Mouse (Mus musculus) MEL (cell line): ENCODE data around the gene Irak2. TPM values are rescaled to one million over a fixed set of nuclear protein-coding genes. Genes with fewer than 3 reads are reported as not detected.

Experiments used
- DNase-seq: peaks from one replicate; pipeline ENCODE4 v3.0.0; 2011; ENCODE audit warnings: low read depth, low spot score
- H3K27ac ChIP-seq: 2 replicates; pipeline ENCODE4 v1.5.1; 2012; ENCODE audit warnings: low read depth, mild to moderate bottlenecking, control low read depth, low read length, moderate library complexity; ENCODE audit not compliant: control insufficient read depth
- H3K27me3 ChIP-seq, 2 experiments: fragments of 150-350 bp in 1 of 2; sonication (generic) in 1 of 2; 2 replicates each; pipeline ENCODE4 v1.6.1; 2012; ENCODE audit warnings: low read length in 2 of 2, mild to moderate bottlenecking in 2 of 2, improper control_type of control experiment in 1 of 2, moderate library complexity in 1 of 2; ENCODE audit not compliant: insufficient read depth in 2 of 2, control insufficient read depth in 1 of 2
- H3K36me3 ChIP-seq, 2 experiments: 2 replicates each; pipeline ENCODE4 v1.6.1; 2012 to 2014; ENCODE audit warnings: low read length in 2 of 2, improper control_type of control experiment in 1 of 2, inconsistent platforms in 1 of 2, mild to moderate bottlenecking in 1 of 2; ENCODE audit not compliant: insufficient read depth in 2 of 2, control insufficient read depth in 1 of 2
- H3K4me1 ChIP-seq, 2 experiments: fragments of 150-350 bp in 1 of 2; sonication (generic) in 1 of 2; 2 replicates each; pipeline ENCODE4 v1.6.1; 2012; ENCODE audit warnings: low read length in 2 of 2, improper control_type of control experiment in 1 of 2, mild to moderate bottlenecking in 1 of 2; ENCODE audit not compliant: insufficient read depth in 2 of 2, control insufficient read depth in 1 of 2
- H3K4me3 ChIP-seq, 2 experiments: fragments of 150-350 bp in 1 of 2; sonication (generic) in 1 of 2; 2 replicates each; pipeline ENCODE4 v1.5.1; 2012; ENCODE audit warnings: low read depth in 2 of 2, low read length in 2 of 2, mild to moderate bottlenecking in 2 of 2, moderate library complexity in 2 of 2, control low read depth in 1 of 2, improper control_type of control experiment in 1 of 2; ENCODE audit not compliant: control insufficient read depth in 1 of 2, insufficient read depth in 1 of 2
- H3K79me2 ChIP-seq: 2 replicates; pipeline ENCODE4 v1.6.1; 2012; ENCODE audit warnings: mild to moderate bottlenecking, low read length, moderate library complexity; ENCODE audit not compliant: control insufficient read depth, poor library complexity, insufficient read depth
- H3K9ac ChIP-seq: 2 replicates; pipeline ENCODE4 v1.6.1; 2012; ENCODE audit warnings: low read depth, mild to moderate bottlenecking, control low read depth, low read length, moderate library complexity; ENCODE audit not compliant: control insufficient read depth, poor library complexity, severe bottlenecking
- H3K9me3 ChIP-seq: fragments of 150-350 bp; sonication (generic); replicated peaks from 2 replicates; pipeline ENCODE4 v1.6.1; 2012; ENCODE audit warnings: mild to moderate bottlenecking, low read length, improper control_type of control experiment, moderate library complexity; ENCODE audit not compliant: insufficient read depth
- BHLHE40 ChIP-seq: IDR thresholded peaks from 2 replicates; pipeline ENCODE4 v1.6.1; 2012; ENCODE audit warnings: low read depth, mild to moderate bottlenecking, inconsistent platforms, low read length, improper control_type of control experiment, borderline replicate concordance
- CHD1 ChIP-seq: IDR thresholded peaks from 2 replicates; pipeline ENCODE4 v1.6.1; 2012; ENCODE audit warnings: low read depth, mild to moderate bottlenecking, inconsistent platforms, low read length, improper control_type of control experiment
- EP300 ChIP-seq, 2 experiments: IDR thresholded peaks; 2 replicates each; pipeline ENCODE4 v1.6.1; 2011; ENCODE audit warnings: improper control_type of control experiment in 2 of 2, low read length in 2 of 2, low read depth in 1 of 2, mild to moderate bottlenecking in 1 of 2
- ETS1 ChIP-seq: IDR thresholded peaks from 2 replicates; pipeline ENCODE4 v1.6.1; 2012; ENCODE audit warnings: low read depth, mild to moderate bottlenecking, inconsistent platforms, low read length, improper control_type of control experiment, moderate library complexity
- GABPA ChIP-seq: IDR thresholded peaks from 2 replicates; pipeline ENCODE4 v1.6.1; 2012; ENCODE audit warnings: low read depth, mild to moderate bottlenecking, inconsistent platforms, low read length, improper control_type of control experiment, moderate library complexity
- GATA1 ChIP-seq: IDR thresholded peaks from 2 replicates; pipeline ENCODE4 v1.6.1; 2011; ENCODE audit warnings: low read depth, low read length, improper control_type of control experiment
- JUND ChIP-seq: IDR thresholded peaks from 2 replicates; pipeline ENCODE4 v1.6.1; 2011; ENCODE audit warnings: low read depth, mild to moderate bottlenecking, improper control_type of control experiment, low read length
- MAFK ChIP-seq: IDR thresholded peaks from 2 replicates; pipeline ENCODE4 v1.6.1; 2011; ENCODE audit warnings: low read depth, mild to moderate bottlenecking, low read length, improper control_type of control experiment, borderline replicate concordance
- MAX ChIP-seq: IDR thresholded peaks from 2 replicates; pipeline ENCODE4 v1.6.1; 2011; ENCODE audit warnings: low read length, improper control_type of control experiment
- MYB ChIP-seq: IDR thresholded peaks from 2 replicates; pipeline ENCODE4 v1.6.1; 2011; ENCODE audit warnings: mild to moderate bottlenecking, low read depth, low read length, improper control_type of control experiment
- MYC ChIP-seq: IDR thresholded peaks from 2 replicates; pipeline ENCODE4 v1.6.1; 2011; ENCODE audit warnings: low read depth, mild to moderate bottlenecking, low read length, improper control_type of control experiment, moderate library complexity
- RAD21 ChIP-seq: IDR thresholded peaks from 2 replicates; pipeline ENCODE4 v1.6.1; 2011; ENCODE audit warnings: mild to moderate bottlenecking, low read depth, low read length, improper control_type of control experiment
- RCOR1 ChIP-seq: IDR thresholded peaks from 2 replicates; pipeline ENCODE4 v1.6.1; 2012; ENCODE audit warnings: low read depth, mild to moderate bottlenecking, inconsistent platforms, low read length, improper control_type of control experiment
- SMC3 ChIP-seq: IDR thresholded peaks from 2 replicates; pipeline ENCODE4 v1.6.1; 2011; ENCODE audit warnings: low read depth, low read length, improper control_type of control experiment
- TAL1 ChIP-seq: IDR thresholded peaks from 2 replicates; pipeline ENCODE4 v1.6.1; 2012; ENCODE audit warnings: mild to moderate bottlenecking, inconsistent platforms, low read length, moderate library complexity, mixed read lengths
- TBP ChIP-seq: IDR thresholded peaks from 2 replicates; pipeline ENCODE4 v1.8.0; 2011; ENCODE audit warnings: low read depth, low read length, improper control_type of control experiment
- UBTF ChIP-seq: IDR thresholded peaks from 2 replicates; pipeline ENCODE4 v1.6.1; 2012; ENCODE audit warnings: low read depth, mild to moderate bottlenecking, inconsistent platforms, low read length, improper control_type of control experiment, moderate library complexity, borderline replicate concordance; ENCODE audit not compliant: insufficient read depth
- USF1 ChIP-seq: IDR thresholded peaks from 2 replicates; pipeline ENCODE4 v1.6.1; 2014; ENCODE audit warnings: low read depth, mild to moderate bottlenecking, inconsistent platforms, low read length, improper control_type of control experiment, moderate library complexity
- ZKSCAN1 ChIP-seq: IDR thresholded peaks from 2 replicates; pipeline ENCODE4 v1.6.1; 2012; ENCODE audit warnings: low read depth, mild to moderate bottlenecking, inconsistent platforms, low read length, improper control_type of control experiment, moderate library complexity
- ZMIZ1 ChIP-seq: IDR thresholded peaks from 2 replicates; pipeline ENCODE4 v1.6.1; 2012; ENCODE audit warnings: low read depth, mild to moderate bottlenecking, inconsistent platforms, low read length, improper control_type of control experiment, moderate library complexity
- ZNF384 ChIP-seq: IDR thresholded peaks from 2 replicates; pipeline ENCODE4 v1.6.1; 2012; ENCODE audit warnings: low read depth, mild to moderate bottlenecking, inconsistent platforms, low read length, improper control_type of control experiment
- polyA plus RNA-seq, 2 experiments: library from polyadenylated mRNA; stranded (reverse) in 1 of 2; unstranded in 1 of 2; fragments of >175 nt in 1 of 2; fragments of >200 nt in 1 of 2; gene quantifications; 2 replicates each; pipeline versions ENCODE4 v1.2.1 to v1.2.4; 2012; ENCODE audit warnings: low replicate concordance in 2 of 2, low read depth in 1 of 2; ENCODE audit not compliant: insufficient read length in 2 of 2, insufficient read depth in 1 of 2, missing spikeins in 1 of 2
- total RNA-seq: library from RNA; depleted of rRNA; stranded (reverse); fragments of 300-350 nt; gene quantifications from 2 replicates; pipeline ENCODE4 v1.2.3, GENCODE M21; 2012

Gene Irak2
- total and polyA plus RNA-seq, 3 experiments: 5.2 to 6.8 TPM; not detected in 1

DNA sequence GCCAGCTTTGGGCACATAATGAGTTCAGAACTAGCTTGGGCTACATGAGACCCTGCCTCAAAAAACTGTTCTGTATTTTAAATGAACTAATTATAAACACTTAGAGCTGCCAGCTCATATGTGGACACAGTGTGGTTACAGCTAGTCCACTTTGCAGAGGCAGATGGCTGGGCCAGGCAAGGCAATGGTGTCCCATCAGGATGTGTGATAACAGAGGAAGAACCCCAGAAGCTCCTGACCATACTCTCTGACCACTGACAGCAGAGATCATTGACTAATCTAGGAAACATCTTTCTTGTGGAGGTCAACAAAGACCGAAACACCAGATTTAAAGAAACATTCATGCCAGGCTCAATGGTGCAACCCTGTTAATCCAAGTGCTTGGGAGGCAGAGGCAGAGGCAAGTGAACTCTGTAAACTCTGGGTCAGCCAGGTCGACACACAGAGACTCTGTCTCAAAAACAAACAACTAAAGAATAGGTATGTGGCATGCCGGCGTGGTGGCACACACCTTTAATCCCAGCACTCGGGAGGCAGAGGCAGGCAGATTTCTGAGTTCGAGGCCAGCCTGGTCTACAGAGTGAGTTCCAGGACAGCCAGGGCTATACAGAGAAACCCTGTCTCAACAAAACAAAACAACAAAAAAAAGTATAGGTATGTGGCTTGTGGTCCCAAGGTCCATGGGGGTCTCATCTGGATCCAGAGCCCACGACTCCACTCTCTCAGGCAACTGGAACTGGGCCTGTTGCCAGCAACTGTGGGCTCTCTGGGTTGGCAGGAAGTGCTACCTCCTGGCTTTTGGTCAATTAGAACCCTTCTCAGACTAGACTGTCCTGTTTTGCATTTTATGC is 11.3 kb downstream of the Irak2 start:
- no peak for TF ChIP-seq TAL1
- no peak for TF ChIP-seq ZKSCAN1
- TF ChIP-seq UBTF: no peak
- no peak for TF ChIP-seq ZNF384
- no peak for TF ChIP-seq RCOR1
- no peak for TF ChIP-seq JUND
- TF ChIP-seq GATA1: no peak
- TF ChIP-seq MYB: no peak
- TF ChIP-seq ETS1: no peak
- no peak for TF ChIP-seq MAFK
- no peak for TF ChIP-seq MYC
- no peak for TF ChIP-seq TBP
- no peak for TF ChIP-seq RAD21
- TF ChIP-seq ZMIZ1: no peak
- TF ChIP-seq MAX: no peak
- no peak for TF ChIP-seq GABPA
- no peak for TF ChIP-seq BHLHE40
- no peak for TF ChIP-seq SMC3
- no peak for TF ChIP-seq CHD1
- TF ChIP-seq USF1: no peak
- H3K27me3 ChIP-seq: no peaks in the 10 kb centered on the region
- no peaks in the 10 kb centered on the region for H3K9me3 ChIP-seq
- peaks cover 3 to 22% of the 10 kb centered on the region in 2 experiments; a peak in 2 of 4 replicates for H3K4me1 ChIP-seq
- H3K79me2 ChIP-seq: no peaks in the 10 kb centered on the region
- no peak for DNase-seq
- H3K4me3 ChIP-seq: no peak overlapping the region
- H3K9ac ChIP-seq: no peak overlapping the region
- peaks cover 0 to 5% of the 10 kb centered on the region in 2 experiments; a peak in 2 of 4 replicates for H3K36me3 ChIP-seq
- H3K27ac ChIP-seq: no peak overlapping the region; the same call in 1 of the 2 replicates

DNA sequence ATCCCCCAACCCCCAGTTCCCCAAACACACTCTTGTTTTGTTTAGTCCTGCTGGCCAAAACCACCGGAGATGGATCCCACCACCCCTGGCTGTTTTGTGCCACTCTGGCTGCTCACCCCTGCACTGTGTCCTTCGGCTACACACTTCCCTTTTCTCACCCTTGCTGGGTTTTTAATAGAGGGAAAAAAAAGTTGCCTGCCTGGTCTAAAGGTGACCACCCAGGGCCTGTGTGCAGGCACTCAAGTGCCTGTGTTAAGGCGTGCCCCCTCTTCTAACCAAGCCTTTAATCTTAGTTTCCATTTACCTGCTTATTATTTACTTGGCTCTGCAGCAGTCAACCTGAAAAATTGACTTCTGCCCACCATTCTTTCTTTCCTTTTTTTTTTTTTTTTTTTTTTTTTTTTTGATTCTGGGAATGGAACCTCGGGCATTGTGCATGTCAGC is 12.0 kb downstream of the Irak2 start:
- DNase-seq: peak; percentile 48
- Histone ChIP-seq H3K4me3 (no peak overlapping the region), H3K4me1 (peaks cover 3 to 22% of the 10 kb centered on the region in 2 experiments; a peak in 2 of 4 replicates), H3K9ac (no peak overlapping the region), H3K27ac (no peak overlapping the region; the same call in 1 of the 2 replicates), H3K36me3 (peaks cover 0 to 5% of the 10 kb centered on the region in 2 experiments; a peak in 2 of 4 replicates), H3K27me3 (no peaks in the 10 kb centered on the region), H3K9me3 (no peaks in the 10 kb centered on the region), H3K79me2 (no peaks in the 10 kb centered on the region)
- TF ChIP-seq ZNF384: peak; percentile 84
- 0 out of 4 replicates have a peak, but pooled peaks of 1 of the 2 experiments have one; percentile 28 for TF ChIP-seq EP300 (IDR thresholded peaks at IDR 0.05; ENCODE audit: low read depth in 1 of 2, low read length in 2 of 2)
- TF ChIP-seq UBTF: no peak
